In the genomic region with DNA sequence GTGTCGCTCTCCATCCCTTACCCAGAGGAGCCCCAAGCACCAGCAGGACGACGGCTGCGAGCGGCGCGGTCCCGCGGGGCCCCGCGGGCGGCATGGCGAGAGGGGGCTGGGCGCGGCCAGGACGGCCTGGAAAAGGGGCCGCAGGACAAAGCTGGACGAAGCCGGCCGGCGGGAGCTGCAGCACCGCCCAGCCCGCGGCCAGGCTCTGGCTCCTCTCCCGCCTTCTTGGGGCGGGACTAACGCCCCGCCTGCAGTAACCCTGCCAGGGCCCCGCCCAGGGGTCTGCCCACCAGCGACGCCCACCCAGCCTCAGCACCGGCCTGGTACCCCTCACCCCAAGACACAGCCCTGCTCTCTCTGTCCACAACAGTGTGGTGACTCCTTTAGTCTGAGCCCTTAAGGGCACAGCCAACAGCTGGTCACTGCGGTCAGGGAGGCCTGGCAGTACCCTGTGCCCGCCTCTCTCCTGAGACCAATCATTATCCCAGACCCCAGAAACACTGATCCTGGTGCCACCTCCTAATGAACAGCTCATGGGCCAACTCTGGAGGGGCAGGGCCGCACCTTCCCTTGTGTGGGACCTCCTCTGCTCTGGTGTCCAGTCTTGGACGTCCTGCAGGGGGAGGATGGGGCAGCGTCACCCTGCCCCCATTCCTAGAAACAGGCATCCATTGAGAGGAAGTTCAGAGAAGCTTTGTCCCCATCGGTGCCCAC, we compare ENCODE assay signal across 8 mouse cellular contexts. TPM values are rescaled to one million over a fixed set of nuclear protein-coding genes. Genes with fewer than 3 reads are reported as not detected.
DNase-seq lines count a peak whose midpoint lies in the region; ATAC-seq lines count a peak whose summit lies in the region.

Gene Shisa4, minus strand, starts transcription at position 370 of the 714 bp plus-strand sequence.

- 4% methylated on average over 26 of the region's 38 CpGs for WGBS in hindbrain, embryonic 11.5 days

- H3K27me3 ChIP-seq in hindbrain, embryonic 11.5 days (ENCODE audit: control insufficient read depth, insufficient read depth, low read length) = no peaks in the 10 kb centered on the region

- peaks cover 6% of the 10 kb centered on the region; the same call in 1 of the 2 replicates for H3K4me1 ChIP-seq in hindbrain, embryonic 11.5 days (replicated peaks; ENCODE audit: control insufficient read depth, insufficient read depth, low read length)

- no peaks in the 10 kb centered on the region for H3K36me3 ChIP-seq in hindbrain, embryonic 11.5 days (ENCODE audit: control insufficient read depth, insufficient read depth, low read length)

- peak within 1 kb of the TSS; percentile 68 for H3K27ac ChIP-seq in hindbrain, embryonic 11.5 days (ENCODE audit: low read depth, low read length)

- H3K4me2 ChIP-seq in hindbrain, embryonic 11.5 days (replicated peaks; ENCODE audit: low read depth, low read length) = peak within 1 kb of the TSS; percentile 92

- H3K9me3 ChIP-seq in hindbrain, embryonic 11.5 days (ENCODE audit: control insufficient read depth, low read length) = no peaks in the 10 kb centered on the region

- peak within 1 kb of the TSS; percentile 94 for H3K9ac ChIP-seq in hindbrain, embryonic 11.5 days (ENCODE audit: low read depth, low read length)

- peak within 1 kb of the TSS; percentile 77 for H3K4me3 ChIP-seq in hindbrain, embryonic 11.5 days (ENCODE audit: low read depth, low read length)

- ATAC-seq in hindbrain, embryonic 11.5 days (ENCODE audit: low FRiP score) = peak; percentile 91

- peak; percentile 46 for DNase-seq in R1 (ENCODE audit: low read depth, low spot score)
- peak; percentile 77 for DNase-seq in cerebellum, adult 9-10 months
- peak in 1 of 2 experiments; percentile 78 for DNase-seq in frontal cortex, adult 2 months (ENCODE audit: extremely low spot score in 1 of 2, low spot score in 1 of 2)
- peak; percentile 87 for DNase-seq in hindbrain, embryonic 11.5 days (ENCODE audit: low spot score)
- DNase-seq in layer of hippocampus, postnatal 25 days (ENCODE audit: extremely low spot score in 1 of 2, low spot score in 1 of 2) = peak; percentile 64 to 65
- DNase-seq in lung, postnatal 10 days = peak; percentile 86
- DNase-seq in retina, embryonic 14.5 days (ENCODE audit: low spot score) = peak; percentile 90
- DNase-seq in thymus, postnatal 14 days = no peak

RNA-seq across cellular contexts. Expression of gene Shisa4, which starts in this region (rescaled TPM):
- polyA plus RNA-seq in frontal cortex, adult 2 months (2012; rRNA removed) = 174 and 198 TPM in 2 replicates
- polyA plus RNA-seq in hindbrain, embryonic 11.5 days (2014; fragmentation: Nextera tagmentation; extraction: Ambion mirVana) = 40.1 and 44.5 TPM in 2 replicates
- 100 to 1,000 TPM; 137 to 140 TPM for total RNA-seq in layer of hippocampus, postnatal 25 days (2021)
